Comparison of ENCODE assay signal across 25 mouse cellular contexts in the genomic region with DNA sequence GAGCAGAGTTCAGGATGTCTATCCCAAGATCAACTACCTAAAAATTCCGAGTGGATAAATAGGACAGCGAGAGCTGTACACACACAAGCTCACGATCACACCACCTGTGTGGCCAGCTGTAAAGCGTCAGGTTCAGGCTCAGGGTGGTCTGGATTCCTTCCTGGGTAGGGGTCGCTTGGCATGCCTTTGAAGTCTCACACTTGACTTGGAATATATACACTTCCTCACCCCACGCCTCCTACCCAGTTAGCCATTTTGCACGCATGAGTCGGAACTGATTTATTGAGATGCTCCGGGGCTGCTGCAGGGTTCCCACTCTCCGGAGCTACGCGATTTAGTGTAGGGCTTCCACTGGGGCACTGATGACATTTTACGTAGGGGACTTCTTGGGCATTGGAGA. TPM values are rescaled to one million over a fixed set of nuclear protein-coding genes. Genes with fewer than 3 reads are reported as not detected.
DNase-seq lines count a peak whose midpoint lies in the region; ATAC-seq and TF ChIP-seq lines count a peak whose summit lies in the region.
"Had no signal": no experiment of that assay in that cellular context is flagged by ENCODE, and none has a peak within 500 bp of the region (broad histone marks: within the 10 kb centered on the region; RNA-seq: fewer than 3 reads in every experiment).

No protein-coding gene starts in this region.

- no peak overlapping the region for H3K9ac ChIP-seq in kidney, embryonic 15.5 days
- H3K9ac ChIP-seq: embryonic facial prominence, embryonic 12.5 days; forebrain, embryonic 12.5 days; heart, embryonic 13.5 days; hindbrain, embryonic 12.5 days; limb, embryonic 13.5 days; liver, embryonic 12.5 days had no signal

- no peak for TF ChIP-seq CTCF in testis, adult 2 months (IDR thresholded peaks at IDR 0.05; ENCODE audit: control insufficient read depth, insufficient read depth, insufficient replicate concordance, low read depth, low read length)

- TF ChIP-seq POLR2A in testis, adult 2 months (IDR thresholded peaks at IDR 0.05; ENCODE audit: control insufficient read depth, low read depth, low read length) = no peak

- ATAC-seq in kidney, embryonic 15.5 days (replicated peaks; ENCODE audit: low FRiP score) = 0 out of 2 replicates have a peak, but pooled peaks have one; percentile 35
- ATAC-seq: liver, embryonic 12.5 days; midbrain, embryonic 16.5 days had no signal

- H3K9me3 ChIP-seq in kidney, embryonic 15.5 days (replicated peaks) = no peaks in the 10 kb centered on the region
- no peaks in the 10 kb centered on the region for H3K9me3 ChIP-seq in midbrain, embryonic 10.5 days (replicated peaks)
- H3K9me3 ChIP-seq: embryonic facial prominence, embryonic 12.5 days; forebrain, embryonic 12.5 days; heart, embryonic 13.5 days; hindbrain, embryonic 12.5 days; limb, embryonic 13.5 days had no signal

- no peak overlapping the region for H3K27ac ChIP-seq in kidney, embryonic 15.5 days
- peak overlapping the region; percentile 48; the same call in 1 of the 2 replicates for H3K27ac ChIP-seq in testis, adult 2 months (ENCODE audit: control insufficient read depth, insufficient read depth, low read depth, low read length)
- H3K27ac ChIP-seq in midbrain, embryonic 10.5 days (replicated peaks) = no peak overlapping the region
- H3K27ac ChIP-seq: embryonic facial prominence, embryonic 12.5 days; forebrain, embryonic 12.5 days; gastrocnemius, adult 2 months; heart, embryonic 13.5 days; hindbrain, embryonic 12.5 days; limb, embryonic 13.5 days; liver, embryonic 12.5 days had no signal

- no peak for DNase-seq in kidney, adult 9 months
- no peak for DNase-seq in testis, postnatal 14 days (ENCODE audit: low spot score)
- DNase-seq in embryo, embryonic 11.5 days (ENCODE audit: low read depth, low spot score) = peak; percentile 20
- DNase-seq in mesoderm, embryonic 11.5 days (ENCODE audit: low read depth, low spot score) = peak; percentile 77
- no peak for DNase-seq in gastrocnemius, postnatal 25 days
- no peak for DNase-seq in midbrain, embryonic 10.5 days (ENCODE audit: low spot score)
- DNase-seq: cerebellum, adult 8-10 months; cerebellum, postnatal 36 days; gastrocnemius, adult 2 months; heart, postnatal 14 days; kidney, postnatal 10 days; lung, adult 2 months; lung, postnatal 36 days; thymus, postnatal 25 days had no signal

- H3K4me1 ChIP-seq in kidney, embryonic 15.5 days = peaks cover 19% of the 10 kb centered on the region
- no peaks in the 10 kb centered on the region for H3K4me1 ChIP-seq in testis, adult 2 months (ENCODE audit: control insufficient read depth, insufficient read depth, low read length)
- H3K4me1 ChIP-seq in midbrain, embryonic 10.5 days = no peaks in the 10 kb centered on the region
- H3K4me1 ChIP-seq: forebrain, embryonic 12.5 days; hindbrain, embryonic 12.5 days had no signal

- no peak overlapping the region for H3K4me3 ChIP-seq in kidney, embryonic 15.5 days (replicated peaks)
- H3K4me3 ChIP-seq in testis, adult 2 months (ENCODE audit: control insufficient read depth, low read depth, low read length) = no peak overlapping the region
- no peak overlapping the region for H3K4me3 ChIP-seq in midbrain, embryonic 10.5 days
- H3K4me3 ChIP-seq: embryonic facial prominence, embryonic 12.5 days; forebrain, embryonic 12.5 days; gastrocnemius, adult 2 months; heart, embryonic 13.5 days; hindbrain, embryonic 12.5 days; limb, embryonic 13.5 days; liver, embryonic 12.5 days; megakaryocyte, embryonic 14.5 days; myocyte had no signal

- no peaks in the 10 kb centered on the region for H3K27me3 ChIP-seq in kidney, embryonic 15.5 days
- no peaks in the 10 kb centered on the region for H3K27me3 ChIP-seq in testis, adult 2 months (ENCODE audit: control insufficient read depth, insufficient read depth, low read length)
- no peaks in the 10 kb centered on the region for H3K27me3 ChIP-seq in midbrain, embryonic 10.5 days (ENCODE audit: low read depth, poor library complexity, severe bottlenecking)
- H3K27me3 ChIP-seq: embryonic facial prominence, embryonic 12.5 days; forebrain, embryonic 12.5 days; heart, embryonic 13.5 days; hindbrain, embryonic 12.5 days; limb, embryonic 13.5 days; liver, embryonic 12.5 days had no signal

- H3K4me2 ChIP-seq in kidney, embryonic 15.5 days = peak overlapping the region; percentile 33
- H3K4me2 ChIP-seq: embryonic facial prominence, embryonic 12.5 days; forebrain, embryonic 12.5 days; heart, embryonic 13.5 days; hindbrain, embryonic 12.5 days; limb, embryonic 13.5 days; liver, embryonic 12.5 days had no signal

- H3K36me3 ChIP-seq in kidney, embryonic 15.5 days = no peaks in the 10 kb centered on the region
- no peaks in the 10 kb centered on the region for H3K36me3 ChIP-seq in testis, adult 2 months (ENCODE audit: control insufficient read depth, insufficient read depth, low read length)
- H3K36me3 ChIP-seq in midbrain, embryonic 10.5 days = no peaks in the 10 kb centered on the region
- H3K36me3 ChIP-seq: embryonic facial prominence, embryonic 12.5 days; forebrain, embryonic 12.5 days; heart, embryonic 13.5 days; hindbrain, embryonic 12.5 days; limb, embryonic 13.5 days; liver, embryonic 12.5 days had no signal

- 23% methylated on average over 13 of the region's 13 CpGs for WGBS in kidney, embryonic 15.5 days
- 85% methylated on average over 13 of the region's 13 CpGs for WGBS in midbrain, embryonic 10.5 days

RNA-seq across cellular contexts. Expression of a gene that starts 20.7 kb away (rescaled TPM):
- 20.5 and 20.6 TPM in 2 replicates for polyA plus RNA-seq in kidney, embryonic 15.5 days (2015; fragmentation: Nextera tagmentation; extraction: Ambion mirVana)
- 19.2 and 23.9 TPM in 2 replicates for polyA plus RNA-seq in testis, adult 2 months (2012; rRNA removed)
- total RNA-seq in gastrocnemius, postnatal 25 days (2021) = 1 to 10 TPM; 8.9 to 9.9 TPM
- polyA plus RNA-seq in midbrain, embryonic 10.5 days (2016; fragmentation: Nextera tagmentation; extraction: Ambion mirVana) = 18.2 and 20.2 TPM in 2 replicates

Comparison
In these comparisons a context has a peak if more than half of its experiments do, and no peak if none do; other contexts are left out.
1. DNase-seq: peak in embryo, embryonic 11.5 days (single experiment) and mesoderm, embryonic 11.5 days (single experiment); none in kidney, adult 9 months (single experiment), testis, postnatal 14 days (single experiment), gastrocnemius, postnatal 25 days (single experiment) and midbrain, embryonic 10.5 days (single experiment).